In the genomic region with DNA sequence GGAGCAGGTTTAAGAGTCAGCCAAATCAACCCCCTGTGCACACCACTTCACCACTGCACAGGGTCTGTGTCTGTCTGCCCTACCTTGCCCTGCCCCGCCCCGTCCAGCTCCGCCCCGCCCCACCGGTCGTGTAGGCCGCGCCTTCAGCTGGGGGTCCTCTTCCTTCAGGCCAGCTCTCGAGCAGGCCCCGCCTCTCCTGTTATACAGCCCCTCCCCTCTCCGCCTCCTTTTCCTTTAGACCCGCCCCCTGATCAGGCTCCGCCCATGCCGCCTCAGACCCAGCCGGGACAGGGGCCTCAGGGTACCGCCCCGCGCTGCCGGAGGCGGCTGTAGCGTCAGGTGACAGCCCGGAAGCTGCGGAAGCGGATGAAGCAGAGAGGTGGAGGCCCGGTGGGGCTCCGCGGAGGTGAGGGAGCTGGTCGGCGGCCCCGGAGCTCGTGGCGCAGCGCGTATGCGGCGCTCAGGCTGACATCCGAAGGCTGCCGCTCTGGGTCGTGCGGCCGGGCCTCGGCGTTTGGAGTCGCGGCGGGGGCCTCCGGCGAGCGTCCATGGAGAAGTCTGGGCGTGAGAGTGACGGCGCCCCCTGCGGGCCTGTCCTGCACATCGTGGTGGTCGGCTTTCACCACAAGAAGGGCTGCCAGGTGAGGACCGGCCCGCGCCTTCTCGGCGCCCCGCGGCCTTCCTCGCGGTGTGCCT, we compare ENCODE assay signal across 8 mouse cellular contexts. TPM values are rescaled to one million over a fixed set of nuclear protein-coding genes. Genes with fewer than 3 reads are reported as not detected.
A peak's percentile ranks its signal among the peaks of the same experiment; 100 is the strongest.
DNase-seq lines count a peak whose midpoint lies in the region; ATAC-seq lines count a peak whose summit lies in the region.

A gene (plus strand): TSS at position 326 of the 696 bp plus-strand sequence.

- H3K9ac ChIP-seq in hindbrain, embryonic 11.5 days (ENCODE audit: low read depth, low read length) = peak within 1 kb of the TSS; percentile 77

- H3K27ac ChIP-seq in hindbrain, embryonic 11.5 days (ENCODE audit: low read depth, low read length) = peak within 1 kb of the TSS; percentile 92

- H3K4me3 ChIP-seq in hindbrain, embryonic 11.5 days (ENCODE audit: low read depth, low read length) = peak within 1 kb of the TSS; percentile 75

- no peaks in the 10 kb centered on the region for H3K27me3 ChIP-seq in hindbrain, embryonic 11.5 days (ENCODE audit: control insufficient read depth, insufficient read depth, low read length)

- H3K36me3 ChIP-seq in hindbrain, embryonic 11.5 days (ENCODE audit: control insufficient read depth, insufficient read depth, low read length) = no peaks in the 10 kb centered on the region

- H3K9me3 ChIP-seq in hindbrain, embryonic 11.5 days (ENCODE audit: control insufficient read depth, low read length) = no peaks in the 10 kb centered on the region

- peak; percentile 99 for DNase-seq in Muller cell, postnatal 12 days (ENCODE audit: inconsistent ontology term)
- peak; percentile 98 for DNase-seq in cerebellum, adult 9-11 months
- DNase-seq in frontal cortex, adult 2 months (ENCODE audit: extremely low spot score in 1 of 2, low spot score in 1 of 2) = peak; percentile 95 to 96
- DNase-seq in hindbrain, embryonic 11.5 days (ENCODE audit: low spot score) = peak; percentile 98
- DNase-seq in layer of hippocampus, postnatal 10 days (ENCODE audit: low spot score in 2 of 2) = peak; percentile 97
- peak; percentile 99 for DNase-seq in lung, postnatal 10 days
- DNase-seq in ovary, postnatal 36 days (ENCODE audit: low spot score) = peak; percentile 99
- DNase-seq in thymus, postnatal 25 days = peak; percentile 100

- H3K4me1 ChIP-seq in hindbrain, embryonic 11.5 days (replicated peaks; ENCODE audit: control insufficient read depth, insufficient read depth, low read length) = no peaks in the 10 kb centered on the region

- H3K4me2 ChIP-seq in hindbrain, embryonic 11.5 days (replicated peaks; ENCODE audit: low read depth, low read length) = peak within 1 kb of the TSS; percentile 50

- peak; percentile 98 for ATAC-seq in hindbrain, embryonic 11.5 days (ENCODE audit: low FRiP score)

- under 1% methylated on average over 56 of the region's 64 CpGs for WGBS in hindbrain, embryonic 11.5 days

RNA-seq across cellular contexts. Expression of the gene that starts here (rescaled TPM):
- 21.3 and 23.4 TPM in 2 replicates for polyA plus RNA-seq in frontal cortex, adult 2 months (2012; rRNA removed)
- polyA plus RNA-seq in hindbrain, embryonic 11.5 days (2014; fragmentation: Nextera tagmentation; extraction: Ambion mirVana) = 32.9 TPM in 2 replicates
- total RNA-seq in layer of hippocampus, postnatal 10 days (2021) = 10 to 100 TPM; 36.7 to 39.0 TPM

Comparison
In these comparisons a context has a peak if more than half of its experiments do, and no peak if none do; other contexts are left out.
1. Peak in every context shown above with its lines: DNase-seq, ATAC-seq, H3K4me3 ChIP-seq and H3K27ac ChIP-seq.